Mouse (Mus musculus): ENCODE data around the gene Nlk. TPM values are rescaled to one million over a fixed set of nuclear protein-coding genes. Genes with fewer than 3 reads are reported as not detected.
A peak's percentile ranks its signal among the peaks of the same experiment; 100 is the strongest.
"Not testable (repeated sequence)": the region's sequence is repeated elsewhere in the genome, so short reads cannot be mapped to it uniquely, and the experiment has no call there.

The Nlk gene
- polyA plus RNA-seq, 1 experiment from 2014 or later: 8.4 TPM

DNA sequence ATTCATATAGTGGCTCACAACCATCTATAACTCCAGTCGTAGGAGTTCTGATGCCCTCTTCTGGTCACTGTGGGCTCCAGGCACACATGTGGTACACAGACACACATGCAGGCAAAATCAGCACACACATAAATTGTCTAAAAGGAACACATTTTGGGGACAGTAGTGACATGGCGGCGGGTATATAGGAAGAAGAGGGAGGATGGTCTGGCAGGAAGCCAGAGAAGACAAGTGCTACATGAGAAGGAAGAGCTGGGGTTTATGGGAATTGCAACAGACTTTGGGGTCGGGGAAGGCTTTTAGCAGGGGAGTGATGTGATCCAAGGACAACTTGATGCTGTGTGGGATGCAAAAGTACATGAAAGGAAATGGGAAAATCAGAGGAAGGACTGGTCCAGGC lies 162.7 kb downstream of the Nlk start:
- Histone ChIP-seq H3K4me1 (ENCODE audit: control insufficient read depth, insufficient read depth, low read length) (peaks cover 23% of the 10 kb centered on the region), H3K27ac (ENCODE audit: low read length) (peak overlapping the region; percentile 97), H3K27me3 (replicated peaks; ENCODE audit: control insufficient read depth, insufficient read depth, low read length) (no peaks in the 10 kb centered on the region), H3K9ac (ENCODE audit: low read depth, low read length) (peak overlapping the region; percentile 87; the same call in 1 of the 2 replicates), H3K4me3 (ENCODE audit: low read length) (peak overlapping the region; percentile 84), H3K4me2 (ENCODE audit: low read depth, low read length) (peak overlapping the region; percentile 75), H3K36me3 (ENCODE audit: control insufficient read depth, insufficient read depth, low read length) (0 out of 2 replicates have a peak, but pooled peaks cover 2% of the 10 kb centered on the region), H3K9me3 (ENCODE audit: control insufficient read depth, low read length) (no peaks in the 10 kb centered on the region)
- ATAC-seq: no peak
- 87% methylated on average over 4 of the region's 4 CpGs for WGBS

DNA sequence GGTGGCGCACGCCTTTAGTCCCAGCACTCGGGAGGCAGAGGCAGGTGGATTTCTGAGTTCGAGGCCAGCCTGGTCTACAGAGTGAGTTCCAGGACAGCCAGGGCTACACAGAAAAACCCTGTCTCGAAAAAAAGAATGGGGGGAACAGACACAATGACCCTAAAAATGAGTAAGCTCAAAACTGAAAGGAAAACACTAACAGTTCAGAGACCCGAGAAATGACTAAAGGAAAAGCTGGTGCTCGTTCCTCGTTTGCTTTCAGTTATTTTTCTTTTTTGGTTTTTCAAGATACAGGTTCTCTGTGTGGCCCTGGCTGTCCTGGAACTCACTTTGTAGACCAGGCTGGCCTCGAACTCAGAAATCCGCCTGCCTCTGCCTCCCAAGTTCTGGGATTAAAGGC lies 165.7 kb downstream of the Nlk start:
- H3K4me1 ChIP-seq (ENCODE audit: control insufficient read depth, insufficient read depth, low read length); H3K27me3 ChIP-seq (replicated peaks; ENCODE audit: control insufficient read depth, insufficient read depth, low read length); H3K4me3 ChIP-seq (ENCODE audit: low read length); H3K9ac ChIP-seq (ENCODE audit: low read depth, low read length); H3K27ac ChIP-seq (ENCODE audit: low read length); ATAC-seq; H3K9me3 ChIP-seq (ENCODE audit: control insufficient read depth, low read length); H3K4me2 ChIP-seq (ENCODE audit: low read depth, low read length): not testable (repeated sequence)
- H3K36me3 ChIP-seq (ENCODE audit: control insufficient read depth, insufficient read depth, low read length): peaks cover 14% of the 10 kb centered on the region; the same call in 1 of the 2 replicates
- WGBS: 89% methylated on average over 10 of the region's 10 CpGs

DNA sequence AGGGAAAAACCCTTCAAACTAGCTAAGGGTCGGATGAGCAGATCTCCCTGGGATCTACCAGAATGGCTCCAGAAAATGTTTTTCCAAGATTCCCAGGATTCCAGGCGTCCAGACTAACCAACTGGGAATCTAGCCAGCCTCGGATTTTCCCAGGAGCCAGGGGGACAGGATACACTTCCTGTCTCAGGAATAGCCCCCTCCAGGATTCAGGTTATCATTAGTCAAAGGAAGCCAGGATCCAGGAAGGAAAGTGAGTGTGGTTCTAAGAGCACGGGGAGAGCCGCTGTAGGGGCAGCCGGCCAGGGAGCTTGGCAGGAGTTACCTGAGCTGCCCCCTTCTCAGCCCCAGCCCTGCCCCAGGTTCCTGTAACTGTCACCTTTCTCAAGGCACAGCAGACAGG lies 166.1 kb downstream of the Nlk start:
- Histone ChIP-seq H3K9me3 (ENCODE audit: control insufficient read depth, low read length) (no peaks in the 10 kb centered on the region), H3K9ac (ENCODE audit: low read depth, low read length) (0 out of 2 replicates have a peak overlapping the region, but pooled peaks have one; percentile 24), H3K4me2 (ENCODE audit: low read depth, low read length) (no peak overlapping the region), H3K36me3 (ENCODE audit: control insufficient read depth, insufficient read depth, low read length) (peaks cover 14% of the 10 kb centered on the region; the same call in 1 of the 2 replicates), H3K27ac (ENCODE audit: low read length) (peak overlapping the region; percentile 73), H3K4me1 (ENCODE audit: control insufficient read depth, insufficient read depth, low read length) (peaks cover 9% of the 10 kb centered on the region), H3K4me3 (ENCODE audit: low read length) (no peak overlapping the region), H3K27me3 (replicated peaks; ENCODE audit: control insufficient read depth, insufficient read depth, low read length) (no peaks in the 10 kb centered on the region)
- ATAC-seq: no peak
- 60% methylated on average over 6 of the region's 6 CpGs for WGBS

DNA sequence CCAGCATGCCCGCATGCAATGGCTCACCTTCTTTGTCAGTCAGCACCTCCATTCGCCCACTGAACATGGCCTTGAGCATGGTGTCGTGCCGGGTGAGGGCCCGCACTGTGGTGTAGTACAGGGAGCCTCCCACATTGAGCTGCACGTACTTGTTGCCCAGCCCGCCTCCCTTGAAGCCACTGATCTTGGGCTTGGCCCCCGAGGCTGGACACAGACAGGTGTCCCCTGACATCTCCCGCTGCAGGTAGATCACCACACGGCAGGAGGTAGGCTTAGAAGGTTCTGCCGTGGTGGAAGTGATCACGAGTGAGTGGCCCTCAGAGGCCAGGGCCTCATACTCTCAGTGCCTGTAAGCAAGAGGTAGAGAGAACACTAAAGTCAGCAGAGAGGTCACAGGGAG lies 167.2 kb downstream of the Nlk start:
- 93% methylated on average over 12 of the region's 12 CpGs for WGBS

DNA sequence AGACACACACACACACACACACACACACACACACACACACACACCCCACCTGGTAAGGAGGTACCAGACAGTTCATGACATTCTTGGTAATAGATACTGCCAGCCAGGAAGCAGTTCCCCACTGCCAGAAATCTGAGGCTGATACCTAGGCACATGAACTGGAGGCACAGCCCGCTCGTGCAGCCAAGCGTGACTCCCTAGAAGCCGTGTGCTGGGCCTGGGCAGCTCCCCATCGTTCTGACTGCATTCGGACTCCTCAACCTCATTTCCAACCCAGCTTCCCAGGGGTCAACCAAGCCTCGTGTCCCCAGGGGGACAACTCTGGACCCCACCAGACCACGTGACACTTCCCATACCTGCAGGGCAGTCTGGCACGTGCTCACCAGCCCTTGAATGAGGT lies 168.5 kb downstream of the Nlk start:
- H3K9me3 ChIP-seq (ENCODE audit: control insufficient read depth, low read length): no peaks in the 10 kb centered on the region
- H3K9ac ChIP-seq (ENCODE audit: low read depth, low read length): no peak overlapping the region
- H3K4me3 ChIP-seq (ENCODE audit: low read length): no peak overlapping the region
- no peaks in the 10 kb centered on the region for H3K4me1 ChIP-seq (ENCODE audit: control insufficient read depth, insufficient read depth, low read length)
- H3K4me2 ChIP-seq (ENCODE audit: low read depth, low read length): no peak overlapping the region
- no peaks in the 10 kb centered on the region for H3K27me3 ChIP-seq (replicated peaks; ENCODE audit: control insufficient read depth, insufficient read depth, low read length)
- H3K27ac ChIP-seq (ENCODE audit: low read length): no peak overlapping the region
- ATAC-seq: no peak
- H3K36me3 ChIP-seq (ENCODE audit: control insufficient read depth, insufficient read depth, low read length): peaks cover 29% of the 10 kb centered on the region
- 90% methylated on average over 9 of the region's 9 CpGs for WGBS

More for the DNA sequence above, 167.2 kb downstream of the Nlk start:
- peaks cover 20% of the 10 kb centered on the region for H3K36me3 ChIP-seq (ENCODE audit: control insufficient read depth, insufficient read depth, low read length)
- peaks cover 7% of the 10 kb centered on the region for H3K4me1 ChIP-seq (ENCODE audit: control insufficient read depth, insufficient read depth, low read length)
- H3K27ac ChIP-seq (ENCODE audit: low read length): no peak overlapping the region
- H3K4me3 ChIP-seq (ENCODE audit: low read length): no peak overlapping the region
- H3K9ac ChIP-seq (ENCODE audit: low read depth, low read length): no peak overlapping the region
- H3K27me3 ChIP-seq (replicated peaks; ENCODE audit: control insufficient read depth, insufficient read depth, low read length): no peaks in the 10 kb centered on the region
- H3K9me3 ChIP-seq (ENCODE audit: control insufficient read depth, low read length): no peaks in the 10 kb centered on the region
- ATAC-seq: no peak
- no peak overlapping the region for H3K4me2 ChIP-seq (ENCODE audit: low read depth, low read length)

DNA sequence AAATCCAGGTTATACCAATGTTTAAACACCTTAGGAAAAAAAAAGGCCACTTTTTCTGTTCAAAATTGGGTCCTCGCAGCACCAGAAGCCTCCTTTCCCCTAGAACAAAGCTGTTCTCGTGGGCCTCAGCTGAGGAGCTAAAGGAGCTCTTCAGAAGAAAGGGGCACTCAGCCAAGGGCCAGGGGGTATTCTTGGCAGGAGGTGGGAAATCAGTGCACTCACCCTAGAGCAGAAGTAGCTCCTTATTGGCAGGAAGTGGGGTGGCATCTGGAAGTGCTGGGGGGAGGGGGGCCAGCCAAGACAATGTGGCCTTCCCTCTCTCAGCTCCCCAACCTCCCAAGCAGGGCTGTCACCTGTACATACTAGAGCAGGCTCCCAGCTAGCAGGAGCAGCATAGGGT lies 172.3 kb downstream of the Nlk start:
- Histone ChIP-seq H3K4me2 (ENCODE audit: low read depth, low read length) (no peak overlapping the region), H3K9ac (ENCODE audit: low read depth, low read length) (no peak overlapping the region), H3K36me3 (ENCODE audit: control insufficient read depth, insufficient read depth, low read length) (peaks cover 48% of the 10 kb centered on the region), H3K4me3 (ENCODE audit: low read length) (no peak overlapping the region), H3K4me1 (ENCODE audit: control insufficient read depth, insufficient read depth, low read length) (no peaks in the 10 kb centered on the region), H3K27ac (ENCODE audit: low read length) (no peak overlapping the region), H3K27me3 (replicated peaks; ENCODE audit: control insufficient read depth, insufficient read depth, low read length) (no peaks in the 10 kb centered on the region), H3K9me3 (ENCODE audit: control insufficient read depth, low read length) (no peaks in the 10 kb centered on the region)
- ATAC-seq: no peak
- 77% methylated on average over 2 of the region's 2 CpGs for WGBS

DNA sequence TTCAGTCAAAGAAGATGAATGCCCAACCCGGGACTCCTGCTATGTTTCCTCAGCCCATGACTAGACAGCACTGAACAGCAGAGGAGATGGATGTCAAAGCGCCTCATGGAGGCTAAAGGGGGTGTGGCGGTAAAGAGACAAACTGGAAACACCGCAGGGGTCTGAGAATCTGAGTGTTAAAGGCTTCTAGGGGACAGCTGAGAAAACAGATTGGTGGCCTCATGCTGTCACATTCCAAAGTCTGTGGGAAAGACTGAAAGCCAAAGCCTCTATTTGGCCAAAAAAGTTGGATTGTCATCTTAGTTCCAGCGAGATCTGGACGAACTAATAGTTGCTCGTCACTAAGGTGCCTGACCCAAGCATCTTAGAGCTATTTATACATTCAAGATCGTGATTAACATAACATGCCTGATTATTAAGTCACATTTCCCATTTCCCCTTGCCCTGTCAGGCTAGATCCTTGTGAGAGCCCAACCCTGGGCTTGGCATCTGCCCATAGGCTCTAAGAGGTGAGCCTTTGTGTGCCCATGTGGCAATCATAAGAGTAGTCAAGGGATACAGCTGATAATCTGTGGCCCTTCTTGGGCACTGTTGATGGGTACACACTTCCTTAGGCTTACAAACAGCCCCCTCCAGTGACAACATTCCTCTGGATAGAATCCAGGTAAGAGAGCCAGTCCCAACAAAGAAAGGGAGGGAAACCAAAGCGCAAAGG lies 173.8 kb downstream of the Nlk start:
- H3K36me3 ChIP-seq (ENCODE audit: control insufficient read depth, insufficient read depth, low read length): peaks cover 57% of the 10 kb centered on the region

DNA sequence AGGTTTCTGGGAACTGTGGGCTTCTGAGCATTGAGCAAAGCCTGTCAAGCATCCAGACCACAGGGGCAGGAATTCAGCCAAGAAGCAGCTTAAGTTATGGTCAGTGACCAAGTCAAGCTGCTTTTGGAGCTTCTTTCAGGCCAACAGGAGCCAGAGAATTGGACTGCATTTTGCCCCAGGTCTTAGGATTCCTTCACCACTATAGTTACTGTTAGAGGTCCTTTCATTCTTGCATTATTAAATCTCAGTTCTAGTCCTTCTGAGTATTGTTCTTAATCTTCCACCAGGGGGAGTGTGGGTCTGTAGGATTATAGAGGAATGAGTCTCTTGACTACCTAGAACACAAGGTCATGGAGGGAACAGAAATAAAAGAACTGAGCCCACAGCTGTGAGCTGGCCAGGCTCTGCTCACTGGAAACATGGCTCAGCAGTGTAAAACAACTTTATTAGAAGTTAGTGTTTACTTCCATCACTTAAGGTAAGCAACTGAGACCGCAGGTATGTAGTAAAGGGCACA lies 174.6 kb downstream of the Nlk start:
- Histone ChIP-seq H3K36me3 (ENCODE audit: control insufficient read depth, insufficient read depth, low read length) (peaks cover 55% of the 10 kb centered on the region), H3K27ac (ENCODE audit: low read length) (no peak overlapping the region), H3K9ac (ENCODE audit: low read depth, low read length) (no peak overlapping the region), H3K4me3 (ENCODE audit: low read length) (no peak overlapping the region), H3K4me1 (ENCODE audit: control insufficient read depth, insufficient read depth, low read length) (no peaks in the 10 kb centered on the region), H3K27me3 (replicated peaks; ENCODE audit: control insufficient read depth, insufficient read depth, low read length) (no peaks in the 10 kb centered on the region), H3K9me3 (ENCODE audit: control insufficient read depth, low read length) (no peaks in the 10 kb centered on the region), H3K4me2 (ENCODE audit: low read depth, low read length) (no peak overlapping the region)
- WGBS: 89% methylated on average over 1 of the region's 1 CpGs
- ATAC-seq: no peak

More for the DNA sequence above, 173.8 kb downstream of the Nlk start:
- Histone ChIP-seq H3K27me3 (replicated peaks; ENCODE audit: control insufficient read depth, insufficient read depth, low read length) (no peaks in the 10 kb centered on the region), H3K4me2 (ENCODE audit: low read depth, low read length) (no peak overlapping the region), H3K4me1 (ENCODE audit: control insufficient read depth, insufficient read depth, low read length) (no peaks in the 10 kb centered on the region), H3K9me3 (ENCODE audit: control insufficient read depth, low read length) (no peaks in the 10 kb centered on the region), H3K27ac (ENCODE audit: low read length) (no peak overlapping the region), H3K4me3 (ENCODE audit: low read length) (no peak overlapping the region), H3K9ac (ENCODE audit: low read depth, low read length) (no peak overlapping the region)
- WGBS: 84% methylated on average over 9 of the region's 9 CpGs
- ATAC-seq: no peak

DNA sequence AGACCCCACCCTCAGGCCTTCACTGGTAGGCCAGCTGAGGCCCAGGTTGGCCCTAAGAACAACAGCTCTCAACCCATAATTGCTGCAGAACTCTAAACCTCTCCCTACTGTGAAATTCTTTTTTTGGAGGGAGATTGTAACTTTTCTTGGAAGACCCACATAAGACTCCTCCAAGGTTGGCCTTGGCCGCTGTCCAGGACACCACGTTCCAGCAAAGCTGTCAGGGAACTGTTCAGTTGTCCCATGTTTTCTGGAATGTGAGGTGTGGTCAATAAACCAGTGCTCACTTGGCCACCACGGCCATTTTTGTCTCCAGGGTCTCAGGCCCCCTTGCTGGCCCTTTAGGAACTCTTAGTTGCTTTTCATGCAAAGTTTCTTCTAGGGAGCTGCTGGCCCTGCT lies 175.3 kb downstream of the Nlk start:
- Histone ChIP-seq H3K4me2 (ENCODE audit: low read depth, low read length) (no peak overlapping the region), H3K27ac (ENCODE audit: low read length) (no peak overlapping the region), H3K9ac (ENCODE audit: low read depth, low read length) (no peak overlapping the region), H3K9me3 (ENCODE audit: control insufficient read depth, low read length) (no peaks in the 10 kb centered on the region), H3K36me3 (ENCODE audit: control insufficient read depth, insufficient read depth, low read length) (peaks cover 51% of the 10 kb centered on the region), H3K27me3 (replicated peaks; ENCODE audit: control insufficient read depth, insufficient read depth, low read length) (no peaks in the 10 kb centered on the region), H3K4me3 (ENCODE audit: low read length) (no peak overlapping the region), H3K4me1 (ENCODE audit: control insufficient read depth, insufficient read depth, low read length) (no peaks in the 10 kb centered on the region)
- ATAC-seq: no peak
- 85% methylated on average over 3 of the region's 3 CpGs for WGBS

Measured in intestine, embryonic 16.5 days (tissue).